ENCODE assay signal across 30 mouse cellular contexts in genomic region chr15:84405759-84406158, GRCm38 (mm10). TPM values are rescaled to one million over a fixed set of nuclear protein-coding genes. Genes with fewer than 3 reads are reported as not detected.
"Had no signal": no experiment of that assay in that cellular context is flagged by ENCODE, and none has a peak within 500 bp of the region (broad histone marks: within the 10 kb centered on the region; RNA-seq: fewer than 3 reads in every experiment).

No protein-coding gene starts in this region.

- ATAC-seq: forebrain, embryonic 13.5 days; forebrain, embryonic 14.5 days; forebrain, embryonic 15.5 days; forebrain, embryonic 16.5 days; forebrain, postnatal 0 days had no signal

- DNase-seq: cerebellum, adult 2 months; cerebellum, adult 8-10 months; cerebellum, adult 9-10 months; cerebellum, adult 9-11 months; cerebellum, postnatal 10 days; cerebellum, postnatal 25 days; cerebellum, postnatal 36 days; embryo, embryonic 11 days; forebrain, postnatal 0 days; gastrocnemius, adult 2 months; gastrocnemius, postnatal 10 days; gastrocnemius, postnatal 14 days; gastrocnemius, postnatal 25 days; gastrocnemius, postnatal 36 days; heart, adult 11 months; heart, adult 18-20 months; heart, adult 2 months had no signal

- H3K36me3 ChIP-seq: embryonic facial prominence, embryonic 10.5 days; embryonic facial prominence, embryonic 12.5 days; embryonic facial prominence, embryonic 13.5 days; embryonic facial prominence, embryonic 15.5 days; forebrain, embryonic 10.5 days; forebrain, embryonic 12.5 days; forebrain, embryonic 15.5 days had no signal

- H3K9me3 ChIP-seq: embryonic facial prominence, embryonic 10.5 days; embryonic facial prominence, embryonic 12.5 days; embryonic facial prominence, embryonic 13.5 days; embryonic facial prominence, embryonic 15.5 days; forebrain, embryonic 10.5 days; forebrain, embryonic 12.5 days; forebrain, embryonic 13.5 days; forebrain, embryonic 15.5 days had no signal

- H3K4me2 ChIP-seq: embryonic facial prominence, embryonic 12.5 days; embryonic facial prominence, embryonic 13.5 days; embryonic facial prominence, embryonic 15.5 days; forebrain, embryonic 12.5 days; forebrain, embryonic 13.5 days; forebrain, embryonic 15.5 days had no signal

- H3K9ac ChIP-seq: embryonic facial prominence, embryonic 12.5 days; embryonic facial prominence, embryonic 13.5 days; embryonic facial prominence, embryonic 15.5 days; forebrain, embryonic 12.5 days; forebrain, embryonic 13.5 days; forebrain, embryonic 15.5 days; forebrain, postnatal 0 days had no signal

- H3K27me3 ChIP-seq: forebrain, embryonic 15.5 days had no signal

- H3K27ac ChIP-seq: embryonic facial prominence, embryonic 10.5 days; embryonic facial prominence, embryonic 12.5 days; embryonic facial prominence, embryonic 13.5 days; embryonic facial prominence, embryonic 15.5 days; forebrain, embryonic 10.5 days; forebrain, embryonic 12.5 days; forebrain, embryonic 13.5 days; forebrain, embryonic 15.5 days; gastrocnemius, adult 2 months; heart, adult 2 months had no signal

- H3K4me3 ChIP-seq: embryonic facial prominence, embryonic 10.5 days; embryonic facial prominence, embryonic 12.5 days; embryonic facial prominence, embryonic 13.5 days; embryonic facial prominence, embryonic 15.5 days; erythroblast, embryonic 14.5 days; forebrain, embryonic 10.5 days; forebrain, embryonic 12.5 days; forebrain, embryonic 13.5 days; forebrain, embryonic 15.5 days; gastrocnemius, adult 2 months; heart, adult 2 months had no signal

RNA-seq across cellular contexts. Expression of gene Shisal1, which starts 41.1 kb away (rescaled TPM):
- total RNA-seq: common myeloid progenitor, adult 5-6 weeks; granulocyte monocyte progenitor cell, adult 5-6 weeks had no signal
- polyA plus RNA-seq: erythroblast, embryonic 14.5 days had no signal
